Mouse (Mus musculus) B cell, adult 2 months (primary cell): ENCODE measurements around the gene Pdia3.
"Not testable (repeated sequence)": the region's sequence is repeated elsewhere in the genome, so short reads cannot be mapped to it uniquely, and the experiment has no call there.

Experiments
- DNase-seq, 2 experiments: peaks; one replicate each; pipeline ENCODE4 v3.0.0; 2022

Pdia3 gene

DNA sequence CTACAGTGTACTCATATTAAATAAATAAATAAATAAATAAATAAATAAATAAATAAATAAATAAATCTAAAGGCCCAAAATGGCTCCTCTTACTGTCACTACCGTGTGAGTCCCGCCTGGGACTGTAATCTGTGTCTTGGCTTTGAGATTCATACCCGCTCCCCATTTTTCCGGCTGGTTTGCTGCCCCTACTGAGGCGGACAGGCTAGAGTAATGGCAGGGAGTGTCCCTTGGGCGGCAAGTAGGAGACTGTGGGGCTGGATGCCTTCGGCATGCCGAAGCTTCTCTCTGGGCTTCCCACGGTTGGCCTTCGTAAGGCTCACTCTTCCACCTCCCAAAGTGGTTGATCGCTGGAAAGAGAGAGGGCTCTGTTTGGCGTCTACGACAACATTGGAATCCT lies 67.3 kb downstream of the Pdia3 start:
- DNase-seq: not testable (repeated sequence)

DNA sequence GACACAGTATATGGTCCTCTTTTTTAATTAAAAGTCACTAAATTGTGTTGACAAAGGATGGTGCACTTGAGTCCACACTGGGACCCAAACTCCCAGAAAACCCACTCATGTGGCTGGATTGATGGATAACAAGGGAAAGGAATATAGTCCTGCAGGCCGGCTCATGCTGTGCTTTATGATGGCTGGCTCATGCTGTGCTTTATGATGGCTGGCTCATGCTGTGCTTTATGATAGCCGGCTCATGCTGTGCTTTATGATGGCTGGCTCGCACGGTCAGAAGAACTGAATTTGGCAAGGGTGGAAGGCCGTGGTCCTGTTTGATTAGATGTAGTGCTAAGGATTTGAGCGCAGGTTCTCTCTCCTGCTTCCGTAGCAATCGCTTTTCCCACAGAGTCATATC lies 70.0 kb downstream of the Pdia3 start:
- no peak for DNase-seq

DNA sequence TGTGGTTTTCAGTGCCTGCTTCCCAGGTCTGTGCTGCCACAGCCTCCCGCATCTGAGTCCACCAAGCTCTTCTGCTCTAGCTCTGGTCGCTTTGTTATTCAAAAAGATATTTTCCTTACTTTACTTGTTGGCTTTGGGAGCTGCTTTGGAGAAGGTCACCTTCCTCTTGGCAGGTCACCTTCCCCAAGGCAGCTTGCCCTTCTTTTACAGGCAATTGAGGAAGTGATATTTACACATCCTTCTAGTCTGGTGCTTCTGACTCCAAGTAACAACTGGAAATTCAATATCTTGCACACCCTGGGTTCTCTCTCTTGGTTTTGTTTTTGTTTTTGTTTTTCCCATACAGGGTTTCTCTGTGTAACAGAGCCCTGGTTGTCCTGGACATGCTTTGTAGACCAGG lies 70.8 kb downstream of the Pdia3 start:
- not testable (repeated sequence) for DNase-seq
